Mouse (Mus musculus): ENCODE results near the gene Ptgis. TPM values are rescaled to one million over a fixed set of nuclear protein-coding genes. Genes with fewer than 3 reads are reported as not detected.
A peak's percentile ranks its signal among the peaks of the same experiment; 100 is the strongest.

Ptgis gene
- total RNA-seq, 2 experiments from 2014 or later = not detected

GRCm38 (mm10) chr2:167173051-167173875, 67.1 kb downstream of the Ptgis start:
- ATAC-seq (replicated peaks; ENCODE audit: low FRiP score, low TSS enrichment, poor library complexity, severe bottlenecking) = no peak

GRCm38 (mm10) chr2:167167515-167168212, 72.7 kb downstream of the Ptgis start:
- no peak for ATAC-seq (replicated peaks; ENCODE audit: low FRiP score, low TSS enrichment, poor library complexity, severe bottlenecking)

GRCm38 (mm10) chr2:167163600-167163999, 76.8 kb downstream of the Ptgis start:
- no peak for ATAC-seq (replicated peaks; ENCODE audit: low FRiP score, low TSS enrichment, poor library complexity, severe bottlenecking)

GRCm38 (mm10) chr2:167163134-167163533, 77.3 kb downstream of the Ptgis start:
- ATAC-seq (replicated peaks; ENCODE audit: low FRiP score, low TSS enrichment, poor library complexity, severe bottlenecking) = no peak

GRCm38 (mm10) chr2:167162516-167163021, 77.8 kb downstream of the Ptgis start:
- ATAC-seq (replicated peaks; ENCODE audit: low FRiP score, low TSS enrichment, poor library complexity, severe bottlenecking) = no peak

- ATAC-seq (replicated peaks; ENCODE audit: low FRiP score, low TSS enrichment, poor library complexity, severe bottlenecking) = no peak
Measured at GRCm38 (mm10) chr2:167159721-167160120, 80.7 kb downstream of the Ptgis start.

- ATAC-seq (replicated peaks; ENCODE audit: low FRiP score, low TSS enrichment, poor library complexity, severe bottlenecking) = no peak
Measured at GRCm38 (mm10) chr2:167158780-167159179, 81.6 kb downstream of the Ptgis start.

GRCm38 (mm10) chr2:167156118-167156715, 84.2 kb downstream of the Ptgis start:
- no peak for ATAC-seq (replicated peaks; ENCODE audit: low FRiP score, low TSS enrichment, poor library complexity, severe bottlenecking)

GRCm38 (mm10) chr2:167155541-167155973, 84.8 kb downstream of the Ptgis start:
- 0 out of 2 replicates have a peak, but pooled peaks have one; percentile 25 for ATAC-seq (replicated peaks; ENCODE audit: low FRiP score, low TSS enrichment, poor library complexity, severe bottlenecking)

GRCm38 (mm10) chr2:167150880-167151279, 89.5 kb downstream of the Ptgis start:
- ATAC-seq (replicated peaks; ENCODE audit: low FRiP score, low TSS enrichment, poor library complexity, severe bottlenecking) = no peak

GRCm38 (mm10) chr2:167150135-167150534, 90.3 kb downstream of the Ptgis start:
- no peak for ATAC-seq (replicated peaks; ENCODE audit: low FRiP score, low TSS enrichment, poor library complexity, severe bottlenecking)

- no peak for ATAC-seq (replicated peaks; ENCODE audit: low FRiP score, low TSS enrichment, poor library complexity, severe bottlenecking)
Measured at GRCm38 (mm10) chr2:167149035-167149434, 91.4 kb downstream of the Ptgis start.

- ATAC-seq (replicated peaks; ENCODE audit: low FRiP score, low TSS enrichment, poor library complexity, severe bottlenecking) = no peak
Measured at GRCm38 (mm10) chr2:167147708-167148107, 92.7 kb downstream of the Ptgis start.

GRCm38 (mm10) chr2:167145904-167146303, 94.5 kb downstream of the Ptgis start:
- no peak for ATAC-seq (replicated peaks; ENCODE audit: low FRiP score, low TSS enrichment, poor library complexity, severe bottlenecking)

GRCm38 (mm10) chr2:167144439-167145307, 95.7 kb downstream of the Ptgis start:
- no peak for ATAC-seq (replicated peaks; ENCODE audit: low FRiP score, low TSS enrichment, poor library complexity, severe bottlenecking)

- ATAC-seq (replicated peaks; ENCODE audit: low FRiP score, low TSS enrichment, poor library complexity, severe bottlenecking) = no peak
Measured at GRCm38 (mm10) chr2:167143914-167144313, 96.5 kb downstream of the Ptgis start.

GRCm38 (mm10) chr2:167142282-167142681, 98.1 kb downstream of the Ptgis start:
- ATAC-seq (replicated peaks; ENCODE audit: low FRiP score, low TSS enrichment, poor library complexity, severe bottlenecking) = peak; percentile 13; the same call in 1 of the 2 replicates

- peak; percentile 90 for ATAC-seq (replicated peaks; ENCODE audit: low FRiP score, low TSS enrichment, poor library complexity, severe bottlenecking)
Measured at GRCm38 (mm10) chr2:167141810-167142209, 98.6 kb downstream of the Ptgis start.

Measured in megakaryocyte-erythroid progenitor cell, adult 5-6 weeks (primary cell).